Mouse (Mus musculus): ENCODE data around the gene Adora2b.
A peak's percentile ranks its signal among the peaks of the same experiment; 100 is the strongest.

Gene Adora2b

GRCm38 (mm10) chr11:62248401-62249244 is at the start of gene Adora2b:
Gene Adora2b (plus strand): TSS chr11:62248984.
- peak; percentile 84 for DNase-seq (ENCODE audit: low spot score)

DNA sequence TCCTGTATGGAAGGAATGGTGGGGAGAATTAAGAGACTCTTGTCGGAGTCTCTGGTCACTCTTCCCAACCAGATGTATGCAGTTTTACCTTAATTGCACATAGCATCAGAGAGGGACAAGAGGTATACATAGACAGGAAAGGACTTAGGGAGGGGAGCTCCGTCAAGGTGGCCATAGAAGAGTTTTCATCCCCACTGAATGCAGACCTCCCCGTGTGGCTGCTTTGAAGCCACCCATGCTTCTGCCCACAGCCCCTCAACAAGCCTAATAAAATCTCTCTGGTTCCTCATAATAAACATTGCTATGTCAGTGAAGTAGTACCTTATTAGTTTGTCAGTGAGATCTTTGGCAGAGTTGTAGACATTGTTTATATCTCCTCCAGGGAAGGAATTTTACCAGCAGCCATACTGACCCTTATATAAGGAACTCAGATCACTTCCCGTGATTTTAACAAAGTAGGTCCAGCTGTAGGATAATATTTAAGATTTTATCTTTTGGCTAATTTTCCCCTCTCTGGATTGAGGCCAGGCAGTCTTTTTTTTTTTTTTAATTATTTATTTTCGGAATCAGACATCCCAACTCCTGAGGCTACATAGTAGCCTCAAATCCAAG is 47.8 kb upstream of the Adora2b start:
- no peak for DNase-seq (ENCODE audit: low spot score)

- DNase-seq (ENCODE audit: low spot score), result no peak
Observed at GRCm38 (mm10) chr11:62202645-62203044, 46.1 kb upstream of the Adora2b start.

DNA sequence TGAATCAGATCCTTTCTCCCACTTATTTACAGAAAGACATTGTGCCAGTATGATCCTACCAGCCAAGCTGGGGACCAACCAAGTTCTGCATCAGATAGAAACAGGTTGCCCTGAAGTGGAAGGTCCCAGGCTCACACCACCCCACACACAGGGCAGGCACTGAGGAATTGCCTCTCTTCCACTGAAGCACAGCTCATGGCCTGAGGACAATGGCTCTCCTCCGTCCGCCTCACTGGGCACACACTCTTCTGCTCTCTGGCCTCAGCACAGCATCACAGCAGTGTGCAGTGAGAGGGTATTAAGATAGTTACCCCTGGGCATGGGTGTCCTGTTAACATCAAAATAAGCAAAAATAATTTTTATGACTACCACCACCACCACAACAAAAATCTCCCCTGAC is 39.7 kb upstream of the Adora2b start:
- no peak for DNase-seq (ENCODE audit: low spot score)

- no peak for DNase-seq (ENCODE audit: low spot score)
Observed at GRCm38 (mm10) chr11:62209891-62210290, 38.9 kb upstream of the Adora2b start.

- no peak for DNase-seq (ENCODE audit: low spot score)
Observed at GRCm38 (mm10) chr11:62213384-62213989, 35.3 kb upstream of the Adora2b start.

- DNase-seq (ENCODE audit: low spot score), result no peak
Observed at GRCm38 (mm10) chr11:62215107-62215506, 33.7 kb upstream of the Adora2b start.

DNA sequence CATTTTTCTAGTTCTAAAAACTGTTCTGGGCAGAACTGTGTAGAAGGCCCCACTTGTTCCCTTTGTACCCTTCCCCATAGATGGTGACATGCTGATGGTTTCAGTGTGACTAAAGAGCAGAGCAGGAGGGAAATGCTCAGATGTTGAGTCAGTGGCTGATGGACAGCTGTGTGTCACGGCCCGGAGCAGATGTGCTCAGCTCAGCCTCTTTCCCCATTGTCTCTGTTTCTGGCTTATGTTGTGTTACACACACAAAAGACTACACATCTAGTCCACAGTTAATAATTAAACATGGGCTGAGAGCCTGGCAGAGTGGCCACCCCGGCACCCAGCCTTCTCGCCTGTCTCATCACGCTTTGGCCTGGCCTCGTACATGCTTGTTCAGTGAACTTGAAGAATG is 31.0 kb upstream of the Adora2b start:
- no peak for DNase-seq (ENCODE audit: low spot score)

DNA sequence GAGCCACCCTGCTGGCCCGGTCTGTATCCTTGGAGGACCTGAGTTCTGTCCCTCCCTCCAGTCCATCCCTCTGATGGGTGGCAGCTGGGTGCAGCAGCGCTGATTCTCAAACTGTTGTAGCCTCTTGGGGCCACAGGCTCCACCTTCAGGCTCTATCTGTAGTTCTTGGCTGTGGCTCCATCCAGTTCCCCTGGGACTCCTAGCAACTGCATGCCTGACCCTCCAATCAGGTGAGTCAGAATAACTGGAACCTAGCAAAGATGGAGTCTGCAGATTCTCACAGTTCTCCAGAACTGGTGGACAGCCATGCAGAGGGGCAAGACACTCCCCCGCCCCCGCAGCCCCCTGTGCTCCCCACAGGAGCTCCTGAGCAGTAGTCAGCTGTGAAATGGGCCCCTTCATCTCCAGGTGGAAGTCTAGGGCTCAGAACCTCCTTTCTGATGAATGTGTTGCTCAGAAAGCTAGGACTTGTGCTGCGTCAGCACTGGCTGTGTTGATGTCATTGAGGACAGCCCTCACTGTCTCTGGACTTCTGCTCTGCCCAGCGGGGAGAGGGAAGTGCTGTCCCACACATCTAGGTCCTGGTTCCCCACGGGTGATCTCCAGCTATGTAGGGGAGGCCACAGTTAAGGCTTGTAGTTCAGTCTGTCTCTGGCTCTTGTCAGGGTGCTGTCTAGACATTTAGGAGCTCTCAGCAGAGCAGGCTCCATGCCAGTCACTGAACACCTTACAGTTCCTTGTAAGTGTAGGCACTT is 27.9 kb upstream of the Adora2b start:
- DNase-seq (ENCODE audit: low spot score), result no peak

GRCm38 (mm10) chr11:62223416-62223815 is 25.4 kb upstream of the Adora2b start:
- no peak for DNase-seq (ENCODE audit: low spot score)

DNA sequence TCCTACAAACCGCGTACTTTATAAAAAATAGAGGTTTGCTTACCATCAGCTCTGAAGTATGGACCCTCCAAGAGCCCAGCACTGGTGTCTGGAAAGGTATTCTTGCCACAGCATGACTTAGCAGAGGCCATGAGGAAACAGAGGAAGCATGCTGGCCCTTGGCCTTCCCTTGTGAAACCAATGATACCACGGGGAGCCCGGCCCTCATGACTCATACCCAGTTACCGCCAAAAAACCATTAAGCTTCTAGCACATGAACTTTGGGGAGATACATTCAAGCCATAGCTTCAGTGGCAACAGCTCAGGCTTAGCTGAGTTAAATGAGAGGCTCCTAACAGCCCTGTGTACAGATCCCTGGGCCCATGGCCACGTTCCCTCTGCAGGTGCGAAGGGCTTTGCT is 24.8 kb upstream of the Adora2b start:
- DNase-seq (ENCODE audit: low spot score), result no peak

DNA sequence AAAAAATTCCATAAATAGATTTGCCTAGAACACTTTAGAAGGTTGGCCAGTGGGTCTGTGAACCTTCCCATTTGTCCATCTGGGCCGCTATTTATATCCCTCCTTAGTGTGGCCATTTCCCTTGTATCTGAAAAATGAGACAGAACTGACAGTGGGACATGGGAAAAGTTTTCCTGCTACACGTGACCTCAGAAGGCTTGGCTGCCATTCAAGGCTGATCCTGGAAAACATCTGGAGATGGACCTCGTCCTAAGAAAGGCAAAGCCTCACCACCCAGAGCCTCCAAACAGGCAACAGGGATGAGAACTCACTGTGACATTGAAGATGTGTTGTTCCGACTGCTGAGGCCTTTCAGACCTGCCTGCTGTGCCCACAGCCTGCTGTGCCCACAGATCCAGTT is 24.0 kb upstream of the Adora2b start:
- DNase-seq (ENCODE audit: low spot score), result no peak

DNA sequence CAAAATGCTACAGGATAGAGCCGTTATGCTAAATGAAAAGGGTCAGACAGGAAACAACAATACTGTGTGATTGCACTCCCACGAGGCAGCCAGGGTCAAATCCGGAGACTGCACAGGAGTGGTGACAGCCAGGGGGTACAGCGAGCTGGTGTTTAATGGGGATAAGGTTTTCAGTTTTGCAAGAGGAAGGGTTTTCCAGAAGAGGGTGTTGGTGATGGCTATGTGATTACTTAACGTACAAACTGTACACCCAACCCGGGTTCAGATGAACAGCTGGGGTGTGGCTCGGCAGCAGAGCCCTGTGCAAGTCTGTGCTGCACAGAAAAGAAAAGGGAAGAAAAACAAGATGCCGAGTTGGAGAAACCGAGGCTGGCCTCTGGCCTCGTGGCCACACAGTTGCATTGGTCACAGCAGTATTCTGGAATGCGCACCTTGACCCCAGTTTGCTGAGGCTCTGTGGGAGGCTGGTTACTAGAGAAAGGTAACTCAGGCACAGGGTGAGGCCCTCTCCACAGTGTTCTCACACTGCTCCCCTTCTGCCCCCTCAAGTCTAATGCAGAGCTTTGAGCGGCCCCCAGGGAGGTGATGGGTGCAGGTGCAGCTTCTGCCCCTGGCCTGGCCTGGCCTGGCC is 8.0 kb upstream of the Adora2b start:
- no peak for DNase-seq (ENCODE audit: low spot score)

DNA sequence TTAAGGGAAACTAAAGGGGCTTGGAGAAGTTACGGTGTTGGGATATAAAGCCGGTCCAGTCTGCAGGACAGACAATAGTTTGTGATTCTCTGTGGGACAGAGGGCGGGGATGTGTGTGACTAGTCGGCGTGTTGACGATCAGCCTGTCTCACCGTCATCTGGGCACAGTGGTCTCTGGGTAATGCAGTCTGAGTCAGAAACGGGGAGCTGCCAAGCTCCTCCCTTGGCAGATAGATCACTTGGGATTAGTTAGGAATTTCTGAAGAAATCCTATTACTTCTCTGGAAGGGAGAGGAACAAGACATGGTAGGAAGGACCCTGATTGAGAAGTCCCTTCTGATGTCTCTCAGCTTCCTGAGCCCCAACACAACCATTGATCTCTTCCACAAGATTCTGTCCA is 4.9 kb upstream of the Adora2b start:
- DNase-seq (ENCODE audit: low spot score), result no peak

DNA sequence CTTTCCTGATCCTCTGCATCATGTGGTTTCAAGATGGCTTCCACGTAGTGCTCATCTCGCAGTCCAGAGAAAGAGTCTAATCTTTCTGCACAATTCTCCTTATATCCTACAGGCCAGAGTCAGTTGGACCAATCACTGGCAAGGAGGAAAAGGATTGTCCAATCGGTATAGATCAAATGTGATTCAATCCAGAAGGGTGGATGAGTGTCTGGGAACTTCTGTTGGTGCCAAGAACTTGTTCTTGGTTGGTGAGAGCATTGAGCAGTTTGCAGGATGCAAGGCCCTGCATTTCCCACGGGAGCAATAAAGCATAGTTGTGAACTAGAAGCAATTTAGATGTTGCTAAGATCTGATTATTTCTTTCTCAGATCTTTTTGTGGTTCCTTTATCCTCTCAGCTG is 4.3 kb upstream of the Adora2b start:
- DNase-seq (ENCODE audit: low spot score), result no peak

DNA sequence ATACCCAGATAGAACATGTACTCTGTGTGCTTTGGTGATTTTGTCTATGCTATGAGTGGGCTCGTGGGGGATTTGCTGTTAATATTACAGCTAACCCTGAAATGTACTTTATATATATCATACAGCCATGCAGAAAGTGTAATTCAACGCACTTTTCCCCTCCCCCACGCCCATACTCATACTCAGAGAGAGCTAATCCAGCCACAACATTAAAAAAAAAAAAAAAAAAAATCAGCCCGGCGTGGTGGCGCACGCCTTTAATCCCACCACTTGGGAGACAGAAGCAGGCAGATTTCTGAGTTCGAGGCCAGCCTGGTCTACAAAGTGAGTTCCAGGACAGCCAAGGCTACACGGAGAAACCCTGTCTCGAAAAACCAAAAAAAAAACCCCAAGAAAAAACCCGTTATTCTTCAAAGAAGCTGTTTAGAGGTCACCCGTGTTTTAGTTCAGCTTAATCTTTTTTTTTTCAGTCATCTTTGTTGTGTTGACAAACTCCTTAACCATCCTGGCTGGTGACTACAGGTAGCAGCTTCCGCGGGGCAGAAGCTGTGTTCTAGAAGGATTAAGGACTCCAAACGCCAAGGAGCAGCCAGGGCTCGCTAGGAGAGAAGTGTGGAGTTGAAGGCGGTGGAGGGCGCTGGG is 904 bp upstream of the Adora2b start:
- no peak for DNase-seq (ENCODE audit: low spot score)

DNA sequence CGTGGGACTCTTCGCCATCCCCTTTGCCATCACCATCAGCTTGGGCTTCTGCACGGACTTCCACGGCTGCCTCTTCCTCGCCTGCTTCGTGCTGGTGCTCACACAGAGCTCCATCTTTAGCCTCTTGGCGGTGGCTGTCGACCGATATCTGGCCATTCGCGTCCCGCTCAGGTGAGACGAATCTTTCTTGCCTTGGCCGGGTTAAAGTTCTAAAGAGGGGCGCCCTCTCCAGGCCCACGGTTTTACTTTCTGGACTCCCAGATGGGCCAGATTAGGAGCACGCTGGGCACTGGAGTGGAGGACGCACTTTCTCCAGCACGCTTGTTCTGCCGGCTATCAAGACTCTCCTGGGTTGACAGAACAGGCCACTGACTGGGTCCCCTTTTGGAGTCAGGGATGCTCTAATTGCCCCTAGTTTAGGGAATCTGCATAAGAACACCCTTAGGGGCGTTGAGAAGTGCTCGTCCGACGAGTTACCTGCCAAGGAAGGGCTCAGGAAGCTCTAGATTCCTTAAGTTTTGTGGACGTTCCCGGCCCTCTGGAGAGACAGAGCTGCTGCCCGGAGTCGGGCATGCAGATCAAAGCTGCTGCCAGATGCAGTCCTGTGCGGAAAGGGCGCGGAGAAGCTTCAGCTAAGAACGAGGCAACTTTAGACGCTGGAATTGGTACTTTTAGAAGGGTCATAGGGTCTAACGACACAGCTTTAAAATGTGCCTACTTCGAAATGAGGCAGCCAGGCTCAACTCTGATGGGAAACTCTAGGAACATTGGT is 668 bp downstream of the Adora2b start:
- peak; percentile 39 for DNase-seq (ENCODE audit: low spot score)

DNA sequence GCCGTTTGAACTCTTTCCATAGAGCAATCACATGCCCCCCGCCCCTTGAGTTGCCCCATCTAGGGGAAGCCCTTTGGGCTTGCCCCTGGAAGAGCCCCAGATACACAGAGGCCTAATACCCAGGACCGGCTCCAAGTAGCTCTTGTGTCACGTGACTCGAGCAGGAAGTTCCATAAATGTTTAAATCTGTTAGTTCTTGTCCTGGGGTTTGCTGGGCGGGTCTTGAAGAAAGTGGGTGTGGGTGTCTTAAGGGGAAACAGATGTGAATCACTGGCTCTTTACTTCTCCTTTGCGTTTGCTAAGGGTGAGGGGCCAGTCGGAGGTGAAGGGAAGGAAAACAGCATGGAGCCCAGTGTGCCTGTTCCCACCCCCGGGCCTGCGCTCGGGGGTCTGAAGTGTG is 2.3 kb downstream of the Adora2b start:
- no peak for DNase-seq (ENCODE audit: low spot score)

DNA sequence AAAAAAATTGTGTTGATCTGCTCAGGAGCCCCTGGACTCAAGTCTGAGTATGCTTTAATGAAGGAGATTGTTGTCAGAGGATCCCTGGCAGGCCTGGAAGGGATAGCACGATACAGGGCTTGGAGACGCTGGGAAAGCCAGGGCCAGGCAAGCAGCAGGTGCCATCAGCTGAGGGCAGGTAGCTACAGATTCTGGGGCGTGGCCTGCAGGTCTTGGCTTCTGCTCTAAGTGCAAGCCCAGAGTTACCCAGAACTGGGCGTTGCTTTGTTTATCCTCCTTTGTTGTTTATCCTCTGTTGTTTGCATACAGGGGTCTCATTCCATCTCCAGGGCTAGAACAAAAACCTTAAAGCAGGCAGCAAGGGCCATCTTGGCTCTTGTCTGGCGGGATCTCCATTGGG is 4.6 kb downstream of the Adora2b start:
- DNase-seq (ENCODE audit: low spot score), result no peak

- no peak for DNase-seq (ENCODE audit: low spot score)
Observed at GRCm38 (mm10) chr11:62259214-62259613, 10.4 kb downstream of the Adora2b start.

GRCm38 (mm10) chr11:62263599-62263998 is 14.8 kb downstream of the Adora2b start:
- DNase-seq (ENCODE audit: low spot score), result no peak

Data from testis, postnatal 14 days (tissue).